Mouse (Mus musculus) gastrocnemius, postnatal 14 days (tissue): ENCODE measurements around the gene Vmn2r92. TPM values are rescaled to one million over a fixed set of nuclear protein-coding genes. Genes with fewer than 3 reads are reported as not detected.
"Not testable (repeated sequence)": the region's sequence is repeated elsewhere in the genome, so short reads cannot be mapped to it uniquely, and the experiment has no call there.

Experiments used
- DNase-seq: peaks from one replicate; pipeline ENCODE4 v3.0.0; 2021; ENCODE audit warnings: mixed read lengths
- intact Hi-C: fragments of 180-260 bp; cut with DNase I; formaldehyde crosslinking; loops from one replicate; pipeline ENCODE4 v1.15.1; 2025; ENCODE audit warnings: low total_unique reads
- long read RNA-seq, 2 experiments: library from polyadenylated mRNA; stranded (forward); transcript quantifications; one replicate each; pipeline ENCODE4 v2.0.0; 2021
- total RNA-seq, 2 experiments: library from RNA; stranded (reverse); gene quantifications; 2 replicates each; pipeline ENCODE4 v1.2.3; 2021

Vmn2r92 gene
- total RNA-seq, result not detected
- long read RNA-seq, experiment 1, result 0 reads
- long read RNA-seq, experiment 2, result 0 reads

GRCm38 (mm10) chr17:18151587-18151986 lies at the start of gene Vmn2r92:
TSS of gene Vmn2r92 (plus strand) at chr17:18151887.
- intact Hi-C loops, DNase-seq: not testable (repeated sequence)

DNA sequence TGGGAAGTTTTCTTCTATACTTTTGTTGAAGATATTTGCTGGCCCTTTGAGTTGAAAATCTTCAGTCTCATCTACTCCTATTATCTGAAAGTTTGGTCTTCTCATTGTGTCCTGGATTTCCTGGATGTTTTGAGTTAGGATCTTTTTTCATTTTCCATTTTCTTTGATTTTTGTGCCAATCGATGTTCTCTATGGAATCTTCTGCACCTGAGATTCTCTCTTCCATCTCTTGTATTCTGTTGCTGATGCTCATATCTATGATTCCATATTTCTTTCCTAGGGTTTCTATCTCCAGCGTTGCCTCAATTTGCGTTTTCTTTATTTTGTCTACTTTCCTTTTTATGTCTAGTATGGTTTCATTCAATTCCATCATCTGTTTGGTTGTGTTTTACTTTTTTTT lies 49.4 kb upstream of the Vmn2r92 start:
- intact Hi-C loops, result not testable (repeated sequence)

DNA sequence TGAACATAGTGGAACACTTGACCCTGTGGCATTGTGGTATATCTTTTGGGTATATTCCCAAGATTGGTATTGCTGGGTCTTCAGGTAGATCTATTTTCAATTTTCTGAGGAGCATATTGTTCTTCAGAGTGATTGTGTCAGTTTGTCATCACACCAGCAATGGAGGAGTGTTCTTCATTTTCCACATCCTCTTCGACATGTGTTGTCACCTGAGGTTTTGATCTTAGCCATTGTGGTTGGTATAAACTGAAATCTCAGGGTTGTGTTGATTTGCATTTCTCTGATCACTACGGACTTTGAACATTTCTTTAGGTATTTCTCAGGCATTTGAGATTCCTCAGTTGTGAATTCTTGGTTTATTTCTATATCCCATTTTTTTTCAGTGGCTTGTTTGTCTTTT lies 9.5 kb downstream of the Vmn2r92 start:
- DNase-seq, intact Hi-C loops: not testable (repeated sequence)

More for the DNA sequence above, 49.4 kb upstream of the Vmn2r92 start:
- DNase-seq, result not testable (repeated sequence)

- intact Hi-C loops, result no loop called here
- DNase-seq, result no peak
Measured at GRCm38 (mm10) chr17:18189732-18190131, 38.0 kb downstream of the Vmn2r92 start.

- intact Hi-C loops, result no loop called here
- no peak for DNase-seq
Measured at GRCm38 (mm10) chr17:18221300-18221699, 69.6 kb downstream of the Vmn2r92 start.

GRCm38 (mm10) chr17:18231996-18232395 lies 80.3 kb downstream of the Vmn2r92 start:
- no peak for DNase-seq
- intact Hi-C loops, result no loop called here

- intact Hi-C loops, result no loop called here
- DNase-seq, result no peak
Measured at GRCm38 (mm10) chr17:18236931-18237330, 85.2 kb downstream of the Vmn2r92 start.

Other genes starting within 250 kb of the Vmn2r92 start
- gene Fpr-rs4, start 130.2 kb upstream of the Vmn2r92 start, total RNA-seq, result not detected
- not detected for gene Vmn2r124, start 102.5 kb upstream of the Vmn2r92 start, total RNA-seq
- gene Vmn2r91, start 66.9 kb upstream of the Vmn2r92 start, total RNA-seq, result not detected
- gene Vmn2r94, start 125.9 kb downstream of the Vmn2r92 start, total RNA-seq, result not detected
- gene Vmn2r93, start 146.2 kb downstream of the Vmn2r92 start, total RNA-seq, result not detected